Mouse (Mus musculus): ENCODE measurements at regions not wholly inside any gene's neighbourhood (a gene's known extent, or its start where the extent isn't known, plus 50 kb on each side); places are given as distances from the start of the nearest gene placed in this dataset.

GRCm38 (mm10) chr13:110574764-110575471 is 180.1 kb downstream of the Plk2 start:
- no peak for TF ChIP-seq CTCF (IDR thresholded peaks at IDR 0.05; ENCODE audit: insufficient read depth, low read depth, low read length)
- no peak for TF ChIP-seq POLR2A (IDR thresholded peaks at IDR 0.05; ENCODE audit: insufficient read depth, low read depth, low read length)
